Mouse (Mus musculus): ENCODE measurements around the gene Slx1b. TPM values are rescaled to one million over a fixed set of nuclear protein-coding genes. Genes with fewer than 3 reads are reported as not detected.

The Slx1b gene
- total RNA-seq (2014; rRNA removed) (4.1 and 4.6 TPM in 2 replicates), polyA plus RNA-seq (2012; rRNA removed) (11.3 and 15.4 TPM in 2 replicates)

DNA sequence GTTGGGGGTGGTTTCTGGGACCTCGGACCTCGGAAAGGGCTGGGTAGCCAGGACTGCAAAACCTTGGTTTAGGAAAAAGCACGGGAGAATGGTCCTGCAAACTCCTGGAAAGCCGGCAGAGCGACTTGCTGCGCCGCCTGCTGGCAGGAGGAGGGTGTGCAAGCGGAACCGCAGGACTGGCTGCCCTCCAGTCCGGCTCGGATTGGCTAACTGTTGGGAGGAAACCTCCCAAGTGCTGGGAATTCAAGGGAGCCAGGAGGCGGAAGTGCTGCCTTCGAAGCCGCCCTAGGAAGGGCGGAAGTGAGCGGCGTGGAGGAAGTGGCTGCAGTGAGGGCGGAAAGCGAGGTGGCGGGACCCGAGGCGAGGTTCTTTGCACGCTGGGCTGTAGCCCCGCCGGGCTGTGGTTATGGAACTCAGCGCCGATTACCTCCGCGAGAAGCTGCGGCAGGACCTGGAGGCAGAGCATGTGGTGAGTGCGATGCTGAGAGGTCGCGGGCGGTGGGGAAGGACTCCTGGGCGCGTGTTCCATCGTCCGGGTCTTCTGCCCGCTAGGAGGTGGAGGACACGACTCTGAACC, at the start of gene Slx1b:
TSS of gene Slx1b (minus strand) at position 154 of the 577 bp plus-strand sequence.
- no peaks in the 10 kb centered on the region for H3K36me3 ChIP-seq (ENCODE audit: control insufficient read depth, insufficient read depth, low read length)
- peaks cover 17% of the 10 kb centered on the region for H3K4me1 ChIP-seq (ENCODE audit: control insufficient read depth, insufficient read depth, low read length)
- TF ChIP-seq CTCF (IDR thresholded peaks at IDR 0.05; ENCODE audit: low read depth, low read length) = peak; percentile 95
- peak; percentile 38; the same call in 1 of the 2 replicates for TF ChIP-seq POLR2A (IDR thresholded peaks at IDR 0.05; ENCODE audit: extremely low read depth, insufficient read depth, low read length)
- H3K27ac ChIP-seq (replicated peaks; ENCODE audit: insufficient read depth, low read depth, low read length) = peak within 1 kb of the TSS; percentile 93
- peak within 1 kb of the TSS; percentile 75 for H3K4me3 ChIP-seq (ENCODE audit: insufficient read depth, low read depth, low read length)
- peaks cover 7% of the 10 kb centered on the region; the same call in 1 of the 2 replicates for H3K79me2 ChIP-seq (ENCODE audit: control insufficient read depth, insufficient read depth, low read length)
- peak within 1 kb of the TSS; percentile 80 for H3K9ac ChIP-seq (ENCODE audit: low read depth, low read length)
- under 1% methylated on average over 40 of the region's 40 CpGs for WGBS
- peak; percentile 91 for DNase-seq (ENCODE audit: extremely low read depth, low read depth, low spot score)
- H3K27me3 ChIP-seq (ENCODE audit: control insufficient read depth, insufficient read depth, low read length) = no peaks in the 10 kb centered on the region

DNA sequence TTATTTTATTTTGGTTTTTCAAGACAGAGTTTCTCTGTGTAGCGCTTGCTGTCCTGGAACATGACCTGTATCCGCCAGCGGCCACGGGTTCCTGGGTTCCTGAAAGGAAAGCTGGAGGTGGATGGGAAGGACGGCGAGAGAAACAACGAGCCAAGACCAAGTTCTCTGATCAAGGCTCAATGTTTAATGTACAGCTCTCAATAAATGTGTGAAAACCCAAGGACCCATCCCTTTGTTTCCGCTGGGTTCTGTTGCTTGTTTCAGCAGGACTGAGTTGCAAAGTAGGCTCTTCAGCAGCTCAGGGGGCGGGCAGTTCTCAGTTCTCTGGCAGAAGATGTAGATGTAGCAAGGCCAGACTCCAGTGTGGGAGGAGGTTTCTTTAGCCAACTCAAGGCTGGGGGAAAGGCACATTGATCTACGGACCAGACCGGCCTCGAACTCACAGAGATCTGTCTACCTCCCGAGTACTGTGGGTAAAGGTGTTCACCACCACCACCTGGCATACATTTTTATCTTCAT, 46.4 kb upstream of the Slx1b start:
- DNase-seq (ENCODE audit: extremely low read depth, low read depth, low spot score) = no peak
- peaks cover 4% of the 10 kb centered on the region for H3K4me1 ChIP-seq (ENCODE audit: control insufficient read depth, insufficient read depth, low read length)
- H3K9ac ChIP-seq (ENCODE audit: low read depth, low read length) = no peak overlapping the region
- no peak overlapping the region for H3K27ac ChIP-seq (replicated peaks; ENCODE audit: insufficient read depth, low read depth, low read length)
- H3K79me2 ChIP-seq (ENCODE audit: control insufficient read depth, insufficient read depth, low read length) = no peaks in the 10 kb centered on the region
- no peaks in the 10 kb centered on the region for H3K27me3 ChIP-seq (ENCODE audit: control insufficient read depth, insufficient read depth, low read length)
- TF ChIP-seq POLR2A (IDR thresholded peaks at IDR 0.05; ENCODE audit: extremely low read depth, insufficient read depth, low read length) (no peak), CTCF (IDR thresholded peaks at IDR 0.05; ENCODE audit: low read depth, low read length) (no peak)
- no peak overlapping the region for H3K4me3 ChIP-seq (ENCODE audit: insufficient read depth, low read depth, low read length)
- 93% methylated on average over 13 of the region's 13 CpGs for WGBS
- H3K36me3 ChIP-seq (ENCODE audit: control insufficient read depth, insufficient read depth, low read length) = no peaks in the 10 kb centered on the region

DNA sequence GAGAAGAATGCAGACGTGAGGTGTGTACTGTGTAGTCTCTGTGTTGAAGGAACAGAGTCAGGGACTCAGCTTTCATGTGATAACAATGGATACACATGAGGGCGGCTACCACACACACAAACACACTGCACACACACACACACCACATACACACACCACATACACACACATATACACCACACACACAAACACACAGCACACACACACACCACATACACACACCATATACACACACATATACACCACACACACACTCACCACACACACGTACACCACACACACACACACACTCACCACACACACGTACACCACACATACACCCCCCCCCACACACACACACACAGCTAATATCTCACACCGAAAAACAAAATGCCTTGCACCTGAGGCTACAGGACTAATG, 45.9 kb upstream of the Slx1b start:
- H3K36me3 ChIP-seq (ENCODE audit: control insufficient read depth, insufficient read depth, low read length) = no peaks in the 10 kb centered on the region
- H3K9ac ChIP-seq (ENCODE audit: low read depth, low read length) = no peak overlapping the region
- no peaks in the 10 kb centered on the region for H3K79me2 ChIP-seq (ENCODE audit: control insufficient read depth, insufficient read depth, low read length)
- no peak for TF ChIP-seq POLR2A (IDR thresholded peaks at IDR 0.05; ENCODE audit: extremely low read depth, insufficient read depth, low read length)
- TF ChIP-seq CTCF (IDR thresholded peaks at IDR 0.05; ENCODE audit: low read depth, low read length) = no peak
- H3K4me3 ChIP-seq (ENCODE audit: insufficient read depth, low read depth, low read length) = no peak overlapping the region
- 92% methylated on average over 5 of the region's 5 CpGs for WGBS
- H3K27me3 ChIP-seq (ENCODE audit: control insufficient read depth, insufficient read depth, low read length) = no peaks in the 10 kb centered on the region
- DNase-seq (ENCODE audit: extremely low read depth, low read depth, low spot score) = no peak
- H3K27ac ChIP-seq (replicated peaks; ENCODE audit: insufficient read depth, low read depth, low read length) = no peak overlapping the region
- H3K4me1 ChIP-seq (ENCODE audit: control insufficient read depth, insufficient read depth, low read length) = peaks cover 4% of the 10 kb centered on the region

DNA sequence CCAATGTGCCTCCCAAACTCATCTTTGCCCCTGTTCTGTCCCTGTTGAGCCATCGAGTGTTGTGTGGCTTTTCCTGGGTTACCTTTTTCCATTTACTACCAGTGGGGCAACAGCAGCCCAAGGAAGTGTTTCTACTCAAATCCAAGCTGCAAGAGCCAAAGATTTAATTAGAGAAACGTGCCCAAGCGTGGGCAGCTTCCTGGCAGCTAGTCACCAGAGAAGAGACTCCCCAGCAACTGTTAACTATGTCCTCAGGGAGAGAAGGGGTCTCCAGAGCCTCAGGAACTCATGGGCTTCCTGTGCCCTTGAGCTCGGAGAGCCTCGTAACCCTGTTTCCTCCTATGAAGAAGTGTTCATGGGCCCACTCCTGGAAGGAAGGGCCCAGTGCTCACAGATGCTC, 45.4 kb upstream of the Slx1b start:
- no peak overlapping the region for H3K9ac ChIP-seq (ENCODE audit: low read depth, low read length)
- TF ChIP-seq CTCF (IDR thresholded peaks at IDR 0.05; ENCODE audit: low read depth, low read length) (no peak), POLR2A (IDR thresholded peaks at IDR 0.05; ENCODE audit: extremely low read depth, insufficient read depth, low read length) (no peak)
- H3K4me3 ChIP-seq (ENCODE audit: insufficient read depth, low read depth, low read length) = no peak overlapping the region
- no peaks in the 10 kb centered on the region for H3K79me2 ChIP-seq (ENCODE audit: control insufficient read depth, insufficient read depth, low read length)
- no peaks in the 10 kb centered on the region for H3K27me3 ChIP-seq (ENCODE audit: control insufficient read depth, insufficient read depth, low read length)
- 81% methylated on average over 5 of the region's 5 CpGs for WGBS
- H3K27ac ChIP-seq (replicated peaks; ENCODE audit: insufficient read depth, low read depth, low read length) = no peak overlapping the region
- DNase-seq (ENCODE audit: extremely low read depth, low read depth, low spot score) = no peak
- no peaks in the 10 kb centered on the region for H3K36me3 ChIP-seq (ENCODE audit: control insufficient read depth, insufficient read depth, low read length)
- peaks cover 2% of the 10 kb centered on the region for H3K4me1 ChIP-seq (ENCODE audit: control insufficient read depth, insufficient read depth, low read length)

DNA sequence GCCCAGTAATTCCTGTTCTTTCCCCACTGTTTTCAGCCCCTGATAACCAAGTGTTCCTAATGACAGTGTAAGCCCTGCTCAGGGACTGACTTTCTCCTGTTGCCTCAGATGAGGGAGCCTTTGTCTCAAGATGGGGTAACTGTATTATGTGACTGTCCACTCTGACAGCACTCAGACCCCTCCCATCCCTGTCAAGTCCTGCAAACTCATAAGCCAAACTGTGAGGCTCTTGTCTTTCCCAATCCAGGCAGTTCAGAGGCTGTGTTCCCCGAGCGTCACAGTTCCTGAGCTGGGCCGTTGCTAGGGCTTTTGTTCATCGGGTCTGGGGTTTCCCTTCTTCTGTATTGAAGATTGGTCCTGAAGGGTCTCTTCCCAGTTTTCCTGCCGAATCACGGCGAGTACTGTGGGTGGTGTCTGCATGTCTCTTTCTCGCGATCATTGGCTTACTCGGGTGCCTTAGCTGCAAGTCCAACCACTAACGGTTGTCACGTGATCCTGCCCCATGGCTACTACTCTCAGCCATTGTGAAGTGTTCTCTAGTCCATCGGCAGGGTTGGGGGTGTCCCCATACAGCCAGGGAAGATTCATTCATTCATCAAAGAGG, 44.6 kb upstream of the Slx1b start:
- no peak overlapping the region for H3K9ac ChIP-seq (ENCODE audit: low read depth, low read length)
- no peaks in the 10 kb centered on the region for H3K27me3 ChIP-seq (ENCODE audit: control insufficient read depth, insufficient read depth, low read length)
- no peaks in the 10 kb centered on the region for H3K36me3 ChIP-seq (ENCODE audit: control insufficient read depth, insufficient read depth, low read length)
- no peak overlapping the region for H3K27ac ChIP-seq (replicated peaks; ENCODE audit: insufficient read depth, low read depth, low read length)
- TF ChIP-seq CTCF (IDR thresholded peaks at IDR 0.05; ENCODE audit: low read depth, low read length) = no peak
- TF ChIP-seq POLR2A (IDR thresholded peaks at IDR 0.05; ENCODE audit: extremely low read depth, insufficient read depth, low read length) = no peak
- H3K4me3 ChIP-seq (ENCODE audit: insufficient read depth, low read depth, low read length) = no peak overlapping the region
- no peaks in the 10 kb centered on the region; the same call in 1 of the 2 replicates for H3K4me1 ChIP-seq (ENCODE audit: control insufficient read depth, insufficient read depth, low read length)
- 79% methylated on average over 13 of the region's 13 CpGs for WGBS
- DNase-seq (ENCODE audit: extremely low read depth, low read depth, low spot score) = no peak
- no peaks in the 10 kb centered on the region for H3K79me2 ChIP-seq (ENCODE audit: control insufficient read depth, insufficient read depth, low read length)

DNA sequence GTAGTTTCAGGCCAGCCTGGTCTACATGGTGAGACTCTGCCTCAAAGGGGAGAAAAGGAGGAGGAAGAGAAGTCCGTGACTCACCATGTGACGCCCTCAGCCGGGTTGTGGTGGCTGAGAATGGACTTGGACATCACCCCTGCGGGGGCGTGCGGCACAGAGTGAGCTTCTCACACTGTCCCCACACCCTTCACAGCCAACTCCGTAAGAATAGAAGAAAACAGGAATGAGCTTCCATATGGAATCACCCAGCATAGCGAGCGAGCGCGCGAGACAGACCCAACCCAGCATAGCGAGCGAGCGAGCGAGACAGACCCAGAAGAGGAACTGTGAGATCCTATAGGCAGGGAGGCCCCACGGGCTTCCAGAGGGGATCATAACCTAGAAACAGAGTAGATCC, 44.0 kb upstream of the Slx1b start:
- Histone ChIP-seq H3K79me2 (ENCODE audit: control insufficient read depth, insufficient read depth, low read length) (no peaks in the 10 kb centered on the region), H3K36me3 (ENCODE audit: control insufficient read depth, insufficient read depth, low read length) (no peaks in the 10 kb centered on the region), H3K4me3 (ENCODE audit: insufficient read depth, low read depth, low read length) (no peak overlapping the region), H3K27me3 (ENCODE audit: control insufficient read depth, insufficient read depth, low read length) (no peaks in the 10 kb centered on the region), H3K27ac (replicated peaks; ENCODE audit: insufficient read depth, low read depth, low read length) (no peak overlapping the region), H3K9ac (ENCODE audit: low read depth, low read length) (no peak overlapping the region), H3K4me1 (ENCODE audit: control insufficient read depth, insufficient read depth, low read length) (no peaks in the 10 kb centered on the region; the same call in 1 of the 2 replicates)
- DNase-seq (ENCODE audit: extremely low read depth, low read depth, low spot score) = no peak
- 85% methylated on average over 17 of the region's 17 CpGs for WGBS
- TF ChIP-seq POLR2A (IDR thresholded peaks at IDR 0.05; ENCODE audit: extremely low read depth, insufficient read depth, low read length) = no peak
- no peak for TF ChIP-seq CTCF (IDR thresholded peaks at IDR 0.05; ENCODE audit: low read depth, low read length)
